Mouse (Mus musculus) T-cell, adult 2 months (primary cell): ENCODE results near the gene Serpina3b.
"Not testable (repeated sequence)": the region's sequence is repeated elsewhere in the genome, so short reads cannot be mapped to it uniquely, and the experiment has no call there.

Experiments
- DNase-seq: peaks from one replicate; pipeline ENCODE4 v3.0.0; 2022; ENCODE audit warnings: low spot score

Gene Serpina3b

DNA sequence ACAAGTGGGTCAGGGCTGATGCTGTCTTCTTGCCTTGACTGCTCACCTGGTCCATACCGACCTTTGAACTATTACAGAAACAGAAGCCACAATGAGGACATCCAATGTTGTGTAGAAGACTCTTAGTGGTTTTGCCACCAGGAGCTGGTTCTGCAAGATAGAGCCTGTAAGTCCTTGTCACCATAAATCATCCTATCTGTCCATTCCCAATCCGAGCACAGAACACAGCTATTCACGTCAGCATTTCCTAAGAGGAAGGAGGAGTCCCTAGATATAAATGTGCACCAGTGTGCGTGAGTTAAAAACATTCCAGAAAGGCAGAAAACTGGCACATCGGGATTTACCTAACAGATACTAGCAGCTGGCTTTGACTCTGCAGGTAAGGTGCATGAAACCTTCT is at the start of gene Serpina3b:
Gene Serpina3b (plus strand): TSS at position 301 of the 400 bp plus-strand sequence.
- DNase-seq: no peak

GRCm38 (mm10) chr12:104090119-104090518 is 37.7 kb upstream of the Serpina3b start:
- DNase-seq: no peak

DNA sequence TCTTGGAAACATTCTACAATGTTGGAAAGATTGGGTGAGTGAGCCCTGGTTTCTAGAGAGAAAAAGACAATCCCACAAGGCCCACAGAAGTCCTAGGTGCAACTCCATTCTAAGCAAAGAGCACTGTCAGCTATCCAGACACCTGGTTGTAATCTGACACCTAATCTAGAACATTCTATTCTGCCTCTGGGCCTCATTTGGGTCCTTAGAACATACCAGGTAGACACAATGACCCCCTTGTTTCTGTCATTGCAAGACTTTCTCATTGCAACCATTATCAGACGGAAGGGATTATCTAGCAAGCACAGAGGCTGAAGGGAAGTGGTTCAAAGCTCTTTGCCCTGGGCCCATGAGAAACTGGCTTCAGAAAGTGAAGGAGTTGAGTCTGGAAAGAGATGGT is 36.5 kb upstream of the Serpina3b start:
- no peak for DNase-seq

DNA sequence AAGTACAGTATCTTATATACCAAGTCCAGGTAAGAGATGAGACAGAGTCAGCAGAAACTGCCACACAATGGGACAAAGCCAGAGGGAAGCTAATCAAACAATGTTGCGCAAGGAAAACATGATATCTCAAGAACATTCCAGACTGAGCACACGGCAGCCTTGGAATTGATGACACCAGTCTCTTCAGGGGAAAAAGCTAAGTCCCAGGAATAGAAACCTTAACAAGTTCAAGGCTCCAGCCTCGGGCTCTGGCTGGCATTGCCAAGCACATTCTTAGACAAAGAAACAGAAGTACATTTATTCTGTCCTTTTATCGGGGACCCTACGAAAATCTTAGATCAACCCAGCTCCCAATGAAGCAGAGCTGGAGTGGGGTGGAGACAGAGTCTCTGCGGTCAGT is 27.0 kb upstream of the Serpina3b start, which contains the start of gene Serpina5:
Gene Serpina5 (plus strand): TSS at position 346 of the 400 bp plus-strand sequence.
- no peak for DNase-seq

GRCm38 (mm10) chr12:104105847-104106246 is 21.9 kb upstream of the Serpina3b start:
- no peak for DNase-seq

- DNase-seq: no peak
Observed at GRCm38 (mm10) chr12:104106919-104107318, 20.9 kb upstream of the Serpina3b start.

- no peak for DNase-seq
Observed at GRCm38 (mm10) chr12:104108507-104108906, 19.3 kb upstream of the Serpina3b start.

- not testable (repeated sequence) for DNase-seq
Observed at GRCm38 (mm10) chr12:104112333-104112732, 15.5 kb upstream of the Serpina3b start, which contains the start of gene Serpina3a. Gene Serpina3a, plus strand, starts transcription at chr12:104112724.

GRCm38 (mm10) chr12:104114921-104115579 is 12.7 kb upstream of the Serpina3b start:
- DNase-seq: no peak

DNA sequence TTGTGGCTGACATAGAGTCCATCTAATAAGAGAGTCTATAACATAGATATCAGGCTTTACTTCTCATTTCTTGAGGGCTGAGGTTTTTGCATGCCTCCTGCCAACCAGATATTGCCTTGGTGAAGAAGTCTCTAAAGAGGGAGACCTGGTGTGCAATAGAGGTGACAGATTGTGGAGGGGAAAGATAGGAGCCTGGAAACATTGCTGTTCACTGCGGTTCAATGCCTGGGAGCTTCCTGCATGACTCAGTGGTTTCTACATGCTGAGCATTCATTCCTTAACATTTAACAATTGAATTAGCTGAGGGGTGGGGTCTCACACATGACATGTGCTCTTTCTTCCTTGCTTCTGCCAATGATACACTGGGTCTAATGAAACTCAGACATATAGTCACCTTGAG is 4.7 kb upstream of the Serpina3b start:
- no peak for DNase-seq

DNA sequence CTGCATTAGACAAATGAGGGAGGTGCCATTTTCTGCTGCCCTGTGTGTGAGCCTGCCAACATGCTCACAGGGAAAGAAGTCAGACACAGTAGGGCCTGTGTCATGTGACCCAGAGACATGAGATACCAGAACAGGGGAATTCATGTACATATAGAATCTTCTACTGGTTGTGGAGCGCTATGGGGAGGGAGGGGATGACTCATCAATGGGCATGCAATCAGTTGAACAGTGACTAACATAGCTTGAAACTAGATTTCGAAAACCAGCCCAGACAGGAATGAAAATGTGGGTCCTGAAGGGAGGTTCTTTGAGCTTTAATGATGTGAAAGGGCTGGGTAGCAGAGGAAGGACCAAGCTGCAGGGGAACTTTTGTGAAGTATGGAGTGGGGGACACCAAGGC is 3.8 kb upstream of the Serpina3b start:
- no peak for DNase-seq

- no peak for DNase-seq
Observed at GRCm38 (mm10) chr12:104125021-104125560, 2.7 kb upstream of the Serpina3b start.

- DNase-seq: no peak
Observed at GRCm38 (mm10) chr12:104131041-104131440, 3.2 kb downstream of the Serpina3b start.

DNA sequence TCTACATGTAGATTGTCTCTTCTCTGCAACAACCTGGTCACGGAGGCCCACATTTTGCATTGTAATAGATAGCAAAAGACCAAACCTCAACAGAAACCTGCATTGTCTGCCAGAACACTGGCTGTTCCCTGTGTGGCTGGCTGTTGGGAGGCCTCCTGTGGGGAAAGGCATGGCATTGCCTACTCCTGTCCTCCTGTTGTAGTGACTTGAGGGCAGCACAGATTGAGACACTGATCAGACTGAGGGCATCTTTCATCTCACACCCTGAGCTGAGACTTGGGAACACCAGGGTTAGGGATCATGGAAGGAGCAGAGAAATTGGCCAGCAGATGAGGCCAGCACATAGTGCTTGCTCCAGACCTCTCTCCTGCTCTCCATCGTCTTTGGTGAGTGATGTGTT is 10.4 kb downstream of the Serpina3b start:
- DNase-seq: no peak

- DNase-seq: no peak
Observed at GRCm38 (mm10) chr12:104140543-104141103, 12.8 kb downstream of the Serpina3b start.

DNA sequence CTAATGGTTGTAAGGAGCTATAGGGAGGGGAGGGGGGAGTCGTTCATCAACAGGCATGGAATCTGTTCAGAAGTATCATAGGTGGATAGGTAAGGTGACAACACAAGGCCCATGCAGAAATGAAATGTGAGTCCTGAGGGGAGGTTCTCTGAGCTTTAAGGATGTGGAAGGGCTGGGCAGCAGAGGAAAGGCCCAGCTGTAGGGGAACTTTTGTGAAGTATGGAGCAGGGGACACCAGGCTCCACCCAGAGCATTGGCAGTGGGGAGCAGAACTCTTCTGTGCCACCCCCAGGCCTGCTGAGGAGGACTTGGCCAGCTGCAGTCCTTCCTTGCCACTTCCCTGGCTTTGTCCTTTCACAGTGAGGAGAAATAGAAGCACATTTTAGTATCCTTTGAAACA is 13.7 kb downstream of the Serpina3b start:
- DNase-seq: no peak

GRCm38 (mm10) chr12:104142427-104142826 is 14.6 kb downstream of the Serpina3b start:
- no peak for DNase-seq

DNA sequence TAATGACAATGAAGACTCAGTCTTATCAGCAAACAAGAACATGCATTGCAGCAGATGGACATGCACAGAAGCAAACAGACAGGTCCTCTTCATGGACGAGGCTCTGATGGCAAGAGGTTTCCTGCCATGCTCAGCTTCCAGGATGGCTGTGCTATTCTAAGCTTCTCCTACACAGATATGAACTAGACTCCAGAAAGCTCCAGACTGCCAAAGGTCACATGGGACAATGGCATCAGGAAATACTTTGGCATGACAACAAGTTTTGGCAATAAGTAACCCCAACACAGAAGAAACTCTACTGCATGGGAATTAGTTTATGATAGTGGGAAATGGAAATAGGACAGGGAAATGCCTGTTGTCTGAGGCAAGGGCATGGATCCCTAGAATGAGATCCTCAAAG is 15.5 kb downstream of the Serpina3b start:
- no peak for DNase-seq

DNA sequence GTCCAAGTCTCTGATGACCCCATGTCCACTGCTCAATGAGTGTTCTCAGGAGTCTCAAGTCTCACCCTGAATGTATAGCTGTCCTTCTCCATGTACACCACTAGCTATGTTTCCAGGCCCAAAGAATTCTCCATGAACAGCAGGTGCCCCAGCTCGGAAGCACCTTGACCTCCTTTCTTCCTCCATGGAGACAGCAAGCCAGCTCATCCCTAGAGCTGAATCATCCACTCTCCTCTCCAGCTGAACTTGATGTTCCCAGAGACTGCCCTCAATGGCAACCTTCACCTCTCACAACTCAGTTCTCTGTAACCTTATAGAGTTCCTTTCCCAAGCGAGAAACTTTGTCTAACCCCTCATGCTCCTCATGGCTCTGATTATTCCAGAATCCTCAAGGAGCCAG is 17.8 kb downstream of the Serpina3b start:
- DNase-seq: no peak

GRCm38 (mm10) chr12:104151989-104152388 is 24.2 kb downstream of the Serpina3b start:
- no peak for DNase-seq

- DNase-seq: no peak
Observed at GRCm38 (mm10) chr12:104153041-104153645, 25.3 kb downstream of the Serpina3b start.

- DNase-seq: no peak
Observed at GRCm38 (mm10) chr12:104153656-104154055, 25.9 kb downstream of the Serpina3b start, which contains the start of gene Serpina3c. Gene Serpina3c, minus strand, starts transcription at chr12:104153870.

DNA sequence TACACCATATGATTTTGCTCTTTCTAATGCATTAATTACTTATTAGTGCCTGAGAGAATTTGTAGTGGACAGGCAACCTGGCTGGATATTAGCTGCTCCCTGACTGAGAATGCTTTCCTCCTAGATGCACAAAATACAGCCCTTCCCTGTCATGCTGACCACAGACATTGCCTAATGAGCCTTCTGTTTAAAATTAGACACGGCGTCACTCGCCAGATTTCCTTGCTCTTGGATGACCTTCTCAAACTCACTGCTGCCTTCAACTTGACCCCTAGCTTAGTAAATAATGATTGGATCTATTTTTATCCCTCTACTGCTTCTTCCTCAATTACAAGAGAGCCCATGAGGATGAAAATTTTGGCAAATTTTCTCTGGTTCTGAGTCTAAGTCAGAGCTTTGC is 47.0 kb downstream of the Serpina3b start:
- no peak for DNase-seq
